Mouse (Mus musculus) E14TG2a.4 (cell line): ENCODE measurements around the gene Fam129b.

Experiments
- CTCF ChIP-seq: conservative IDR thresholded peaks from 2 replicates; pipeline ENCODE4 v1.5.1; 2014; ENCODE audit warnings: low read length
- NANOG ChIP-seq: IDR thresholded peaks from 2 replicates; pipeline ENCODE4 v1.6.1; 2014; ENCODE audit warnings: borderline replicate concordance, low read length, mixed read lengths
- POU5F1 ChIP-seq: IDR thresholded peaks from 2 replicates; pipeline ENCODE4 v1.6.1; 2014; ENCODE audit warnings: low read length, borderline replicate concordance

DNA sequence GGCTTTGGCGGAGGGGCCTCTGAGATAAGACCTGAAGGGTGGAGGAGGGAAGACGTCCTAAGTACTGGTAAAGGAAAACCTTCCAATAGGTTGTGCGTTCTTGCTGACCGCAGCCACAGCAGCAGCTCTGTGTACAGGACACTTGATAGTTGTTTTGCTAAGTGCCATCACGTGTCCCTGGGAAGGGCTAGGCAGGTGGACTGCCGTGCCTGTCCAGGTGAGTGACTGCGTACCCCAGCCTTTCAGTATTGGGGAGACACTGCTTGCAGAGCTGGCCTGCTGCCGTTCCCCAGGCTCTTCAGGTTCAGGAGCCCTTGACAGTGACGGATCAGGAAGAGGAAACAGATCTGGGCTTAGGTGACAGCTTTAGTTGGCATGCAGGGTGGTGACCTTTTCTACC, 15.4 kb downstream of the Fam129b start:
- TF ChIP-seq CTCF = no peak
- TF ChIP-seq NANOG = no peak
- no peak for TF ChIP-seq POU5F1
